Mouse (Mus musculus): ENCODE results near the gene Atf6b. TPM values are rescaled to one million over a fixed set of nuclear protein-coding genes. Genes with fewer than 3 reads are reported as not detected.
A peak's percentile ranks its signal among the peaks of the same experiment; 100 is the strongest.

Gene Atf6b
- polyA plus RNA-seq, 1 experiment from 2014 or later, result 39.6 TPM

DNA sequence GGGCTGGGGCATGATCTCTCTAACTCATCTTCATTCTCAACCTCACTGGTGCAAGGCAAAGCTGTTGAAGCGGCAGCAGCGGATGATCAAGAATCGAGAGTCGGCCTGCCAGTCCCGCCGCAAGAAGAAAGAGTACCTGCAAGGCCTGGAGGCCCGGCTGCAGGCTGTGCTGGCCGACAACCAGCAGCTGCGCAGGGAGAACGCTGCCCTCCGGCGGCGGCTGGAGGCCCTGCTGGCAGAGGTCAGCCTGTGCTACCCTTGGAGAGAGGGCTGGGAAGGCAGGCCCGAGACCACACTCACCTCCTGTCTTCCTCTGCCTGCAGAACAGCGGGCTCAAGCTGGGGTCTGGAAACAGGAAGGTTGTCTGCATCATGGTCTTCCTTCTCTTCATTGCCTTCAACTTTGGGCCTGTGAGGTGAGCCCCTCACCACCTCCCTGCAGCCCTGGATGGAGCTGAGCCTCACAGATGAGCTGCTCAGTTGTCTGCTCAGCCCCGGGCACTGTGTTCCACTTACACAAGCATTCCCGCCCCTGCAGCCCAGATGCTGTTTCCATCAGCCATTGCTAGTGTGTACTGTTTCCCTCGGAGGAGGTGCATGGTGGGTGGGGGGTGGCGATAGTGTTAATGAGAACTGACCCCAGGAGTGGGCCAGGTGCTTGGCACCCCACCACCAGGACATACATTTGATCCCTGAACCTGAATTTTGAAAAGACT, 4.7 kb downstream of the Atf6b start:
- Histone ChIP-seq H3K4me1 (replicated peaks) (peaks cover 38% of the 10 kb centered on the region), H3K9me3 (replicated peaks) (no peaks in the 10 kb centered on the region), H3K9ac (no peak overlapping the region), H3K4me3 (no peak overlapping the region), H3K4me2 (no peak overlapping the region), H3K27me3 (no peaks in the 10 kb centered on the region), H3K36me3 (peaks cover 43% of the 10 kb centered on the region), H3K27ac (no peak overlapping the region)
- ATAC-seq (replicated peaks; ENCODE audit: insufficient number of reproducible peaks, insufficient read depth, low FRiP score, low read depth), result no peak
- 50% methylated on average over 19 of the region's 19 CpGs for WGBS

DNA sequence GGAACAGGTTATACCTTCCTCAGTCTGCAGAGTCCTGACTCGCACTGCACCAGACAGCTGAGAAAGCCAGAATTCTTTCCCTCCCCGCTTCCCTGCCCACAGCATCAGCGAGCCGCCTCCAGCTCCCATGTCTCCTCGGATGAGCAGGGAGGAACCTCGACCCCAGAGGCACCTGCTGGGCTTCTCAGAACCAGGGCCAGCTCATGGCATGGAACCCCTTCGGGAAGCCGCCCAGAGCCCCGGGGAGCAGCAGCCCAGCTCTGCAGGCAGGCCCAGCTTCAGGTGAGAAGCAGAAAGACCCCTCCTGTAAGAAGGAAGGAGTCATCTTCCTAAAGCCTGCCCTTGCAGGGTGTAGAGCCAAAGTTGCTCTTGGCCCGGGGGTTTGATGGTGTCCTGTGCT, 5.6 kb downstream of the Atf6b start:
- no peak for ATAC-seq (replicated peaks; ENCODE audit: insufficient number of reproducible peaks, insufficient read depth, low FRiP score, low read depth)
- H3K27me3 ChIP-seq, result 0 out of 2 replicates have a peak, but pooled peaks cover under 1% of the 10 kb centered on the region
- no peak overlapping the region for H3K4me3 ChIP-seq
- H3K9me3 ChIP-seq (replicated peaks), result no peaks in the 10 kb centered on the region
- H3K9ac ChIP-seq, result no peak overlapping the region
- H3K4me1 ChIP-seq (replicated peaks), result peaks cover 36% of the 10 kb centered on the region
- H3K27ac ChIP-seq, result no peak overlapping the region
- no peak overlapping the region for H3K4me2 ChIP-seq
- H3K36me3 ChIP-seq, result peaks cover 43% of the 10 kb centered on the region
- WGBS, result 89% methylated on average over 10 of the region's 10 CpGs

DNA sequence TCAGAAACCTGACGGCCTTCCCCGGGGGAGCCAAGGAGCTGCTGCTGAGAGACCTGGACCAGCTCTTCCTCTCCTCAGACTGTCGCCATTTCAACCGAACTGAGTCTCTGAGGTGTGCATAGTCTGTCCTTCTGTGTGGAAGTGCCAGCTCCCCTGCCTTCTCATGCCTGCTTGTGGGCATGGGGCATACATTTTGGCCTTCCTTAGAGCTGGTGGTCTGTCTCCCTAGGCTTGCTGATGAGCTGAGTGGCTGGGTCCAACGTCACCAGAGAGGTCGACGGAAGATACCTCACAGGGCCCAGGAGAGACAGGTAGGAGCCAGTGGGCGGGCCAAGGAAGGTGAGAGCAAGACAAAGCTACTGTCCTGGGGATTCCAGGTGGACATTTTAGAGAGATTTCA, 6.0 kb downstream of the Atf6b start:
- H3K4me2 ChIP-seq, result no peak overlapping the region
- H3K4me1 ChIP-seq (replicated peaks), result peaks cover 31% of the 10 kb centered on the region
- no peak overlapping the region for H3K9ac ChIP-seq
- H3K9me3 ChIP-seq (replicated peaks), result no peaks in the 10 kb centered on the region
- H3K27me3 ChIP-seq, result 0 out of 2 replicates have a peak, but pooled peaks cover 3% of the 10 kb centered on the region
- no peak overlapping the region for H3K4me3 ChIP-seq
- no peak for ATAC-seq (replicated peaks; ENCODE audit: insufficient number of reproducible peaks, insufficient read depth, low FRiP score, low read depth)
- peaks cover 43% of the 10 kb centered on the region for H3K36me3 ChIP-seq
- WGBS, result 90% methylated on average over 8 of the region's 8 CpGs
- H3K27ac ChIP-seq, result no peak overlapping the region

DNA sequence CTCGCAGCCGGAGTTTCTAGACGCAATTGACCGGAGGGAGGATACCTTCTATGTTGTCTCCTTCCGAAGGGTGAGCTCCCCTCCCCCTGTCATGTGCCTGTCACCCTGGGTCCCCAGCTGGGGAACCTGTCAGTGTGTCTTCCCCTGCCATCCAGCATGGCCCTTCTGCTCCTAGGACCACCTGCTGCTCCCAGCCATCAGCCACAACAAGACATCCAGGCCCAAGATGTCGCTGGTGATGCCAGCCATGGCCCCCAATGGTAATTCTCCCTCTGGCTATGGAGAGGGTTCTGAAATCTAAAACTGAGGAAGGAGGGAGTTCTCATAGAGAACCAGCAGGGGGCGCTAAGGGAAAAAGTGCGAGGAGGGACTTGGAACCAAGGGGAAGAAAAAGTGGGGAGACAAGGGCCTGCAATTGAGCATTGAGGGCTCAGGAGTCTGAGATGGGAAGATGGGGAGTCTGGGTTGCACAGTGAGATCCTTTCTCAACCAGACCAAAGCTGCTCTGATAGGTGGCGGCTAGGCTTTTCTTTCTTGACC, 6.9 kb downstream of the Atf6b start:
- Histone ChIP-seq H3K4me1 (replicated peaks) (peaks cover 28% of the 10 kb centered on the region), H3K9ac (no peak overlapping the region), H3K9me3 (replicated peaks) (no peaks in the 10 kb centered on the region), H3K4me3 (no peak overlapping the region), H3K27ac (no peak overlapping the region; the same call in 1 of the 2 replicates), H3K27me3 (peaks cover 12% of the 10 kb centered on the region; the same call in 1 of the 2 replicates), H3K36me3 (peaks cover 43% of the 10 kb centered on the region), H3K4me2 (no peak overlapping the region)
- no peak for ATAC-seq (replicated peaks; ENCODE audit: insufficient number of reproducible peaks, insufficient read depth, low FRiP score, low read depth)
- 57% methylated on average over 9 of the region's 9 CpGs for WGBS

DNA sequence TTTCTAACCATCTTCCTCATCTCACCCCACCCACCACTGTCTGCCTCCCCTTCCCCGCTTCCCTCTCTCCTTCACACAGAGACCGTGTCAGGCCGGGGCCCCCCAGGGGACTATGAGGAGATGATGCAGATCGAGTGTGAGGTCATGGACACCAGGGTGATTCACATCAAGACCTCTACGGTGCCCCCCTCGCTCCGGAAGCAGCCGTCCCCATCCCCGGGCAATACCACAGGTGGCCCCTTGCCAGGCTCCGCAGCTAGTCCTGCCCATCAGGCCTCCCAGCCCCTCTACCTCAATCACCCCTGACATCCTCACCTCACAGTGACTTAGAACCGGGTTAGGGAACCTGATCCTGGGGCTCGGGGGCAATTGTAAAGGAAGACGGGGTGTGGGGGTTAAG, 7.4 kb downstream of the Atf6b start:
- H3K27ac ChIP-seq, result no peak overlapping the region; the same call in 1 of the 2 replicates
- 89% methylated on average over 13 of the region's 13 CpGs for WGBS

DNA sequence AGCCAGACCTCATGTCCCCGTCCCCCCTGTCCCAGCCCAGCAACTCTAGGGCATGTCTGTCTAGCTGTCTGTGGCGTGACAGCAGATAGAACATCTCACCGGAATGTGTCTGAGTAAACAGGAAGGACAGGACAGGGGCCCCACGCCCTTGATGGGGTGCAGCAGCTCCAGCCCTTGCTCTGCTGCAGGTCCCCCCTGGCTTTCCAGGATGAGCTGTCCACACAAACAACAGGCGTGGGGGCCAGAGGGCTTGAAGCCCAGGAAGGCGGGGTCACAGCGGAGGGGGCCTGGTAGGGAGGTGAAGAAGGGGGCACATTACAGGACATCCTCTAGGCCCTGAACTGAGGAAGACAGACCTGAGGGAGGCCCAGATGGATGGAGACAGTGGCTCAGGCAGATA, 8.2 kb downstream of the Atf6b start:
- Histone ChIP-seq H3K4me2 (0 out of 2 replicates have a peak overlapping the region, but pooled peaks have one; percentile 0), H3K36me3 (peaks cover 32% of the 10 kb centered on the region), H3K4me1 (replicated peaks) (peaks cover 37% of the 10 kb centered on the region), H3K9me3 (replicated peaks) (no peaks in the 10 kb centered on the region), H3K9ac (no peak overlapping the region), H3K4me3 (no peak overlapping the region), H3K27ac (peak overlapping the region; percentile 66), H3K27me3 (peaks cover 22% of the 10 kb centered on the region)
- ATAC-seq (replicated peaks; ENCODE audit: insufficient number of reproducible peaks, insufficient read depth, low FRiP score, low read depth), result no peak
- 52% methylated on average over 7 of the region's 7 CpGs for WGBS

More for the DNA sequence above, 7.4 kb downstream of the Atf6b start:
- H3K9me3 ChIP-seq (replicated peaks), result no peaks in the 10 kb centered on the region
- peaks cover 17% of the 10 kb centered on the region for H3K27me3 ChIP-seq
- H3K36me3 ChIP-seq, result peaks cover 38% of the 10 kb centered on the region
- peaks cover 31% of the 10 kb centered on the region for H3K4me1 ChIP-seq (replicated peaks)
- H3K9ac ChIP-seq, result no peak overlapping the region
- no peak overlapping the region for H3K4me2 ChIP-seq
- no peak overlapping the region for H3K4me3 ChIP-seq
- no peak for ATAC-seq (replicated peaks; ENCODE audit: insufficient number of reproducible peaks, insufficient read depth, low FRiP score, low read depth)

DNA sequence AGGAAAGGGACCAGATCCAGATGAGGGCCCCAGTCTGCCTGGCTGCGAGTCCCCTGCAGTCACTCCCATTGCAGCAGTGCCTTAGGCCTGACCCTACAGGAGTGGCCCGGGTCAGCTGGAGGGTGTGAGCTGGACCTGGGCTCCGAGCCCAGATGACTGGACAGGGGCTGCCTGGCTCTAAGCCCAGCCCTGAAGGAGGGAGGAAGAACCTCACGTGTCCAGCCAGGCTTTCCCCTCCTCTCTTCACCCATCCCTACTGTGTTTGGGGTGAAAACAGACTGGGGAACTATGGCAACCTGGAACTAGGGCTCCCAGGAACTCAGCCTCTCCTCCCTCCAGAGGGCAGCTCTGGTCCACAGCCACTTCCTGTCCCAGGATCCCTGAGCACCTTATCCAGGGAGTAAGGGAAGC, 8.6 kb downstream of the Atf6b start:
- peak; percentile 86 for ATAC-seq (replicated peaks; ENCODE audit: insufficient number of reproducible peaks, insufficient read depth, low FRiP score, low read depth)
- Histone ChIP-seq H3K4me1 (replicated peaks) (peaks cover 42% of the 10 kb centered on the region), H3K4me2 (0 out of 2 replicates have a peak overlapping the region, but pooled peaks have one; percentile 0), H3K9ac (no peak overlapping the region), H3K9me3 (replicated peaks) (no peaks in the 10 kb centered on the region), H3K27ac (peak overlapping the region; percentile 66), H3K27me3 (peaks cover 26% of the 10 kb centered on the region), H3K36me3 (peaks cover 28% of the 10 kb centered on the region), H3K4me3 (no peak overlapping the region)
- WGBS, result 24% methylated on average over 4 of the region's 4 CpGs

DNA sequence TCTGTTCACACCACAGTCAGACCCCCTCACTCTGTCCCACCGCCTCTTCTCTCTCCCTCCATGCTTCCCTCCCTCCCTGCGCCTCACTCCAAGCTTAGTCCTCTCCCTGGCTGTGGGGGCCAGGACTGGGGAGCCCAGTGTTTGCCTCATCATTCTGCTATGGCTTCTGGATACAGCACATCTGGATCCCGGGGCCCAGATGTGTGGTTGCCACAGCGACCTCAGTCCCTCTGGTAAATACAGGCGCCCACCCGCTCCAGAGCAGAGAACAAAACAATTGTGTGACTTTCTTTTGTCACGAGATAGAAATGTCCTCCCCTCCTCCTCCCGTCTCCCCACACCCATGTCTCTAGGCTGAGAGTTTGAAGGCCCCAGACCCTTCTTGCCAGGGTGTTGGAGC, 9.7 kb downstream of the Atf6b start:
- Histone ChIP-seq H3K36me3 (peaks cover 17% of the 10 kb centered on the region), H3K4me3 (no peak overlapping the region), H3K9ac (no peak overlapping the region), H3K4me1 (replicated peaks) (peaks cover 52% of the 10 kb centered on the region), H3K27ac (peak overlapping the region; percentile 66; the same call in 1 of the 2 replicates), H3K9me3 (replicated peaks) (no peaks in the 10 kb centered on the region), H3K4me2 (no peak overlapping the region), H3K27me3 (peaks cover 35% of the 10 kb centered on the region)
- no peak for ATAC-seq (replicated peaks; ENCODE audit: insufficient number of reproducible peaks, insufficient read depth, low FRiP score, low read depth)
- 59% methylated on average over 8 of the region's 8 CpGs for WGBS

DNA sequence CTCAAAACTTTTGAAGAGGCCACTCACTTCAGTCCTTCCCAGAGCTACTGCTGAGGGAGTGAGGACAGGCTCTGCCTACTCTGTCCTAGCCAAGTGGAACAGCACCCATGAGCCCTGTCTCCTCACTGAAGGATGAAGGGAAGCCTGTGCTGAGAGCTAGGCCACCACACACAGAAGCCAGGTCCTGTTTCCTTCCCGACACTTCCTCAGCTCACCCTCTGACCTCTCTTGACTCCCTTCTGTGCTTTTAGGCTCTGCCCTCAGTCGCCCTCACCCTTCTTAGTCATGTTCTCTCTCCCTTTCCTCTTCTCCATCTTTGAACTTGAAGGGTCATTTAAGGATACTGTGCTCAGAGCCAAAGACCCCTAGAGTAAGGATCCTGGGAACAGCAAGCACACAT, 10.3 kb downstream of the Atf6b start:
- peaks cover 53% of the 10 kb centered on the region for H3K4me1 ChIP-seq (replicated peaks)
- peaks cover 35% of the 10 kb centered on the region for H3K27me3 ChIP-seq
- no peaks in the 10 kb centered on the region for H3K9me3 ChIP-seq (replicated peaks)
- no peak overlapping the region for H3K4me3 ChIP-seq
- H3K36me3 ChIP-seq, result peaks cover 11% of the 10 kb centered on the region
- H3K4me2 ChIP-seq, result no peak overlapping the region
- WGBS, result 24% methylated on average over 2 of the region's 2 CpGs
- H3K9ac ChIP-seq, result no peak overlapping the region
- no peak for ATAC-seq (replicated peaks; ENCODE audit: insufficient number of reproducible peaks, insufficient read depth, low FRiP score, low read depth)
- H3K27ac ChIP-seq, result no peak overlapping the region

DNA sequence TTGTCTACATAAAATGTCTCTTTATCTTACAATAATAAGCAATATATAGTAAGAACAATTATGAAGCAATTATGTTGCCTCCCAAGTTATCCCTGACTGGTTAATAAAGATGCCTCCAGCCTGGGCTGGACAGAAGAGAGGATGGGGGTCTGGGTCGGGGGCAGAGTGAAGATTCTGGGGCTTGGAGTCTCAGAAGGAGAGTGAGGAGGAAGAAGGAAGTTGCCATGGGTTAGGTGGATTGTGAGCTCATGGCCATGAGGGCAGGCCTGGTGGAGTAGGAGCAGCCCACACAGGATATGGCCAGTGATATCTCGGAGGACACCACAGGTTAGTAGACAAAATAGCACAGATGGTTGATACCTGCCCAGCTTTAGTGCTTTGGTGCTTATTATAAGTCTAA, 11.2 kb downstream of the Atf6b start:
- no peak overlapping the region for H3K9ac ChIP-seq
- WGBS, result 64% methylated on average over 2 of the region's 2 CpGs
- peaks cover 39% of the 10 kb centered on the region for H3K27me3 ChIP-seq
- no peak overlapping the region for H3K4me3 ChIP-seq
- H3K9me3 ChIP-seq (replicated peaks), result no peaks in the 10 kb centered on the region
- no peak for ATAC-seq (replicated peaks; ENCODE audit: insufficient number of reproducible peaks, insufficient read depth, low FRiP score, low read depth)
- H3K4me2 ChIP-seq, result no peak overlapping the region
- peaks cover 53% of the 10 kb centered on the region for H3K4me1 ChIP-seq (replicated peaks)
- H3K36me3 ChIP-seq, result 0 out of 2 replicates have a peak, but pooled peaks cover 2% of the 10 kb centered on the region
- H3K27ac ChIP-seq, result no peak overlapping the region

DNA sequence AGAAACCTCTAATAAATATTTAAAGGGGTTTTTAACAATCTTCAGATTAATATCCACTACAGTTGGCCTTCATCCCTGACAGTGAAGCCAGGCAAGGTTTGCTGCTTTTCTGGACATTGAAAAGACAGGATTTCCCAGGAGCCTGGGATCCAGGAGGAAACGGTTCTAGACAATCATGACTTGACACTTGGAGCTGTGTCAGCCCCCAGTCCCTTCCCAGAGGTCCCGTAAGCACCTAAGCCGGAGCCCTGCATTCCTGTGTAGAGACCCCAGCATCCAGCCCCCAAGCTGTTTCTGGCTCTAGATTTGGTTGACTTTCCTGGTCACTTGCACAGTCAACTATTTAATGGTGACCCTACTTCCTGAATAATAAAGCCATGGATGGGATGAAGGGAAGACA, 11.6 kb downstream of the Atf6b start:
- Histone ChIP-seq H3K4me1 (replicated peaks) (peaks cover 53% of the 10 kb centered on the region), H3K36me3 (no peaks in the 10 kb centered on the region), H3K4me3 (no peak overlapping the region), H3K4me2 (no peak overlapping the region), H3K27me3 (peaks cover 43% of the 10 kb centered on the region), H3K9ac (no peak overlapping the region), H3K9me3 (replicated peaks) (no peaks in the 10 kb centered on the region), H3K27ac (no peak overlapping the region)
- 73% methylated on average over 3 of the region's 3 CpGs for WGBS
- ATAC-seq (replicated peaks; ENCODE audit: insufficient number of reproducible peaks, insufficient read depth, low FRiP score, low read depth), result no peak
